Mouse (Mus musculus) ES-Bruce4 (cell line): Measurements from ENCODE around the gene Tril. TPM values are rescaled to one million over a fixed set of nuclear protein-coding genes. Genes with fewer than 3 reads are reported as not detected.

Source experiments
- H3K27ac ChIP-seq: 2 replicates; pipeline ENCODE4 v1.5.1; 2012; ENCODE audit warnings: low read length, inconsistent platforms; ENCODE audit not compliant: insufficient read depth
- H3K27me3 ChIP-seq: 2 replicates; pipeline ENCODE4 v1.6.1; 2012; ENCODE audit warnings: mild to moderate bottlenecking, low read length, inconsistent platforms; ENCODE audit not compliant: control insufficient read depth, poor library complexity, insufficient read depth, severe bottlenecking
- H3K36me3 ChIP-seq: 2 replicates; pipeline ENCODE4 v1.6.1; 2012; ENCODE audit warnings: inconsistent platforms, mild to moderate bottlenecking, low read length, moderate library complexity; ENCODE audit not compliant: control insufficient read depth, poor library complexity, insufficient read depth, severe bottlenecking
- H3K4me1 ChIP-seq: one replicate; pipeline ENCODE4 v1.8.1; 2011; ENCODE audit warnings: low read length; ENCODE audit not compliant: control insufficient read depth, insufficient read depth
- H3K4me3 ChIP-seq: 2 replicates; pipeline ENCODE4 v1.5.1; 2011; ENCODE audit warnings: low read depth, mild to moderate bottlenecking, low read length
- H3K9ac ChIP-seq: 2 replicates; pipeline ENCODE4 v1.6.1; 2012; ENCODE audit warnings: low read depth, mild to moderate bottlenecking, inconsistent platforms; ENCODE audit not compliant: poor library complexity, severe bottlenecking
- H3K9me3 ChIP-seq: replicated peaks from 2 replicates; pipeline ENCODE4 v1.6.1; 2012; ENCODE audit warnings: mild to moderate bottlenecking, low read length, inconsistent platforms; ENCODE audit not compliant: control insufficient read depth, poor library complexity, insufficient read depth, severe bottlenecking
- CTCF ChIP-seq: IDR thresholded peaks from one replicate; pipeline ENCODE4 v1.8.1; 2011; ENCODE audit warnings: low read depth, low read length
- EP300 ChIP-seq: IDR thresholded peaks from 2 replicates; pipeline ENCODE4 v1.6.1; 2011; ENCODE audit warnings: low read depth, low read length; ENCODE audit not compliant: insufficient read depth
- POLR2A ChIP-seq: IDR thresholded peaks from one replicate; pipeline ENCODE4 v1.8.1; 2011; ENCODE audit warnings: low read length; ENCODE audit not compliant: insufficient read depth
- polyA plus RNA-seq: library from polyadenylated mRNA; stranded (reverse); fragments of >200 nt; gene quantifications from 2 replicates; pipeline ENCODE4 v1.2.4, GENCODE M21; 2011; ENCODE audit warnings: low read depth; ENCODE audit not compliant: missing spikeins, insufficient read depth, insufficient read length

The Tril gene
- polyA plus RNA-seq, 1 experiment, result 0.33 TPM

GRCm38 (mm10) chr6:53779526-53779925, 41.1 kb downstream of the Tril start:
- no peak overlapping the region for H3K9ac ChIP-seq

GRCm38 (mm10) chr6:53778424-53778955, 42.1 kb downstream of the Tril start:
- H3K9ac ChIP-seq, result no peak overlapping the region
- no peak for TF ChIP-seq EP300
- no peak for TF ChIP-seq CTCF
- no peak for TF ChIP-seq POLR2A
- H3K36me3 ChIP-seq, result no peaks in the 10 kb centered on the region
- H3K27me3 ChIP-seq, result no peaks in the 10 kb centered on the region
- no peak overlapping the region for H3K27ac ChIP-seq
- no peaks in the 10 kb centered on the region for H3K9me3 ChIP-seq
- no peak overlapping the region for H3K4me3 ChIP-seq
- H3K4me1 ChIP-seq, result no peaks in the 10 kb centered on the region

More at GRCm38 (mm10) chr6:53779526-53779925, 41.1 kb downstream of the Tril start:
- no peak overlapping the region for H3K4me3 ChIP-seq
- H3K36me3 ChIP-seq, result no peaks in the 10 kb centered on the region
- no peaks in the 10 kb centered on the region for H3K27me3 ChIP-seq
- TF ChIP-seq EP300, result no peak
- no peak for TF ChIP-seq POLR2A
- TF ChIP-seq CTCF, result no peak
- no peak overlapping the region for H3K27ac ChIP-seq
- no peaks in the 10 kb centered on the region for H3K9me3 ChIP-seq
- no peaks in the 10 kb centered on the region for H3K4me1 ChIP-seq

GRCm38 (mm10) chr6:53768275-53768674, 52.4 kb downstream of the Tril start:
- TF ChIP-seq CTCF, result no peak
- TF ChIP-seq POLR2A, result no peak
- TF ChIP-seq EP300, result no peak
- Histone ChIP-seq H3K27me3 (no peaks in the 10 kb centered on the region), H3K9me3 (no peaks in the 10 kb centered on the region), H3K27ac (no peak overlapping the region), H3K4me3 (no peak overlapping the region), H3K36me3 (no peaks in the 10 kb centered on the region), H3K4me1 (no peaks in the 10 kb centered on the region), H3K9ac (no peak overlapping the region)

GRCm38 (mm10) chr6:53766243-53766915, 54.3 kb downstream of the Tril start:
- Histone ChIP-seq H3K4me3 (no peak overlapping the region), H3K27me3 (no peaks in the 10 kb centered on the region), H3K4me1 (no peaks in the 10 kb centered on the region), H3K9ac (no peak overlapping the region), H3K27ac (no peak overlapping the region), H3K9me3 (no peaks in the 10 kb centered on the region), H3K36me3 (no peaks in the 10 kb centered on the region)
- TF ChIP-seq POLR2A, result no peak
- no peak for TF ChIP-seq EP300
- no peak for TF ChIP-seq CTCF

- Histone ChIP-seq H3K9me3 (no peaks in the 10 kb centered on the region), H3K9ac (no peak overlapping the region), H3K4me1 (no peaks in the 10 kb centered on the region), H3K27ac (no peak overlapping the region), H3K4me3 (no peak overlapping the region), H3K27me3 (no peaks in the 10 kb centered on the region), H3K36me3 (no peaks in the 10 kb centered on the region)
- TF ChIP-seq CTCF (no peak), EP300 (no peak), POLR2A (no peak)
These were observed 54.9 kb downstream of the Tril start for GRCm38 (mm10) chr6:53765731-53766130.

Other genes with a start within 250 kb of the Tril start
- gene Cpvl, start 157.8 kb upstream of the Tril start, polyA plus RNA-seq, result 0.46 TPM in 1 of 2 replicates, not detected in the other
- gene Chn2, start 218.7 kb upstream of the Tril start, polyA plus RNA-seq, result 5.6 and 7.9 TPM in 2 replicates